Mouse (Mus musculus) large intestine, adult 2 months (tissue): ENCODE results near the gene Kif23. TPM values are rescaled to one million over a fixed set of nuclear protein-coding genes. Genes with fewer than 3 reads are reported as not detected.

Source experiments
- DNase-seq: peaks from one replicate; pipeline ENCODE4 v3.0.0-alpha.2; 2012; ENCODE audit warnings: low read depth, low spot score
- WGBS: fragments of 180-500 bp; shearing (Covaris S2); methylation state at CpG from one replicate; pipeline ENCODE4 v1.1.7; 2018; 5-methylcytosine and 5-hydroxymethylcytosine counted together
- polyA plus RNA-seq: library from polyadenylated mRNA; depleted of rRNA; stranded (reverse); fragments of >200 nt; gene quantifications from 2 replicates; pipeline ENCODE4 v1.2.3, GENCODE M21; 2012; rRNA removed

Kif23 gene
- 12.9 and 15.4 TPM in 2 replicates for polyA plus RNA-seq

DNA sequence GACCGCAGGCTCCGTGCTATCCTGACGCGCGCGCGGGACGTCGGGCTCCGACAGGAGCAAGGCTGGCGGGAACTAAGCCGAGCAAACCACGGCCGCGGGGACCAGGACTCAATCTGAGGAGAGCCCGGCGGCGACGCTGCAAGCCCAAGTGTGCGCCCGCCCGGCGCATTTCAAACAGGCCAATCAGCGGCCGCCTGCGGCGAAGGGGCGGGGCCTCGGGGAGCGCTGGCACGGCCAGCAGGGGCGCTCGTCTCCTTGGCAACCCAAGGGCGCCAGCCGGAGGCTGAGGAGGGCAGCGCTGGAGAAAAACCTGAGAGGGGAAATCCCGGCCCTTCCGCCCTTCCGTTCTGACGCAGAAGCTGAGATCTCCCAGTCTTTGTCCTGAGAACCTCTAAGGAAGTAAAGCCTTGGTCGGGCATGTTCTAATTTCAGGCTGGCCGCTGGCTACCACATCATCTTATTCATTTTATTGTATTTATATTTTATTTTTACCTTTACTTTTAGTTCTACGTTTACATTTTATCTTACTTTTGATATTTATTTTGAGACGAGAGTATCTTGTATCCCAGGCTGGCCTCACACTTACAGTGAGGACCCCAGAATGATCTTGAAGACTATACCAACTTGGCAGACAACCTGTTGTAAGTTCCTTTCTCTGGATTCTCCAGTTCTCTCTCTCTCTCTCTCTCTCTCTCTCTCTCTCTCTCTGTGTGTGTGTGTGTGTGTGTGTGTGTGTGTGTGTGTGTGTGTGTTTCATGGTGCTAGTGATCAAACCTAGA is at the start of gene Kif23:
TSS of gene Kif23 (minus strand) at position 152 of the 779 bp plus-strand sequence.
- WGBS: under 1% methylated on average over 43 of the region's 44 CpGs

DNA sequence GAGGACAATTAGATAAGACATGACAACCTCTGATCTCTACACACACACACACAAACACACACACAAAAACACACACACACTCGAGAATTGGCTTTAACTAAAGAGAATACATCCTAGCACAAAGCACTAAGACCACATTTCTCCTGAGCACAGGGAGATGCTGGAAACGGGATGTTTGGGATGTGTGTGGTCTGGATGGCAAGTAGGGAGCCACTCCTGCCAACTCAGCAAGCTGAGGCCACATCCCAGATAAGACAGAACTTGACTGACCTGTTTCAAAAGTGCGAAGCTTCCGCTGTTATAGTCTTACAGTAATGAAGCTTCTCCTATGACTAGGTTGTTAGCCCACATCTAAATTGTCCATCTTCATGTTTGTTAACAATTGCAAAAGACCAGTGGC is 44.6 kb upstream of the Kif23 start:
- WGBS: 24% methylated on average over 4 of the region's 4 CpGs
- DNase-seq: no peak

More for the DNA sequence above, at the start of gene Kif23:
- peak; percentile 70 for DNase-seq

DNA sequence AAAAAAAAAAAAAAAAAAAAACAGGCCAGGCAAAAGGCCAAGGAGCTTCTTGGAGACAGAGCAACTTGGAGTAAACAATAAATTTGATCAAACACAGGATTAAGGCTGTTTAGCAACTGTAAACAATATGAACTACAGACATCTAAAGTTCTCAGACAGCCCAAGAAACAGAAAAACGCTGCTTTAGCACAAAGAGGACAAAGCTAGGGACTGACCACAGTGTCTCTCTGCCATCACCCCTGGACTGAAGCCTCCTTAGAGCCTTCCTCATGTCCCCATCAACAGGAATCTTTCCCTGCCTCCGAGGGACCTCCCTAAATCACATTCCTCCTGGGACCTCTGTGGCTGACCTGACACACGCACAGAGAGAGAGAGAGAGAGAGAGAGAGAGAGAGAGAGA is 44.2 kb upstream of the Kif23 start:
- WGBS: 22% methylated on average over 3 of the region's 3 CpGs

DNA sequence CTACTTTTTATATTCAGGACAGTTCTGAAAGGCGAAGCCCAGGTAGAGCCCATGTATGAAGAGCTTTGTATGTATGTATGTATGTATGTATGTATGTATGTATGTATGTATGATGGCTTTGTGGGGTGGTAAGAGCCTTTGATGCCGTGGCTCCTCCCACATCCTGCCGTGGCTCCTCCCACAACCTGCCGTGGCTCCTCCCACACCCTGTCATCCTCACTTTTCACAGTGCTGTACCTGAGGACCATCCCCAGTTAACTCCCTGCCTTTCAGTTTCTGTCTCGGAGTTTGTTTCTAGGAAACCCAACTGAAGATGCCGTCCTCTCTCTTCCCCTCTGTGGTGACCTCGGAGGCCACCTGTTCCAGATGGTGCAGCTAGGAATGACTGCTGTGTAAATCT is 39.5 kb upstream of the Kif23 start:
- WGBS: 72% methylated on average over 7 of the region's 7 CpGs
- no peak for DNase-seq

More for the DNA sequence above, 44.2 kb upstream of the Kif23 start:
- no peak for DNase-seq

DNA sequence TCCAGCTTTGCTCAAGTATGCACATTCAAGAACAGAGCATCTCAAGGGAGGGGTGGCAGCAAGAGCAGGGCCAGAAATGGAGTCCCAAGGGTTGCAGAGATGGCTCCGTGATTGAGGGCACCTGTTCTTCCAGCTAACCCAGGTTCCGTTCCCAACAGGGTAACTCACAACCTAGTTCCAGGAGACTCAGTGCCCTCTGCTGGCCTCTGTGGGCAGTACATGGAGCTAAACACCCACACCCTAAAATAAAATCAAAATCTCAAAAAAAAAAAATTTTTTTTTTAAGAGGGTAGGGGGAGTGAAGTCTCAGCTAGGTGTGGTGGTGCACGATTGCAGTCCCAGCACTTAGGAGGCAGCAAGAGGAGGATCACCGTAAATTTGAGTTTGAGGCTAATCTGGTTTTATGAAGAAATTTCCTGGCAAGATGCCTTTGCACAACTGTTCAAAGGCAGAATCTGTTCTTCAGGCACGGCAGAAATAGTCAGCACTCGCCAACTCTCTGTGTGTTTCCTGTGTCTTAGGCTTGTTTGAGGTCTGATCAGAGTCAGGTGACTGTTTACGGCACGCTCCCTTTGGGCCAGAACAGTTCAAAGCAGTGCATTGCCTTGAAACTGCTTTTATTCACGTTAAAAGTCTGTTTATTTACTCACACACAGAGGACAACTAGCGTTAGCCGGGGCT is 38.7 kb upstream of the Kif23 start:
- DNase-seq: no peak
- 21% methylated on average over 11 of the region's 11 CpGs for WGBS

DNA sequence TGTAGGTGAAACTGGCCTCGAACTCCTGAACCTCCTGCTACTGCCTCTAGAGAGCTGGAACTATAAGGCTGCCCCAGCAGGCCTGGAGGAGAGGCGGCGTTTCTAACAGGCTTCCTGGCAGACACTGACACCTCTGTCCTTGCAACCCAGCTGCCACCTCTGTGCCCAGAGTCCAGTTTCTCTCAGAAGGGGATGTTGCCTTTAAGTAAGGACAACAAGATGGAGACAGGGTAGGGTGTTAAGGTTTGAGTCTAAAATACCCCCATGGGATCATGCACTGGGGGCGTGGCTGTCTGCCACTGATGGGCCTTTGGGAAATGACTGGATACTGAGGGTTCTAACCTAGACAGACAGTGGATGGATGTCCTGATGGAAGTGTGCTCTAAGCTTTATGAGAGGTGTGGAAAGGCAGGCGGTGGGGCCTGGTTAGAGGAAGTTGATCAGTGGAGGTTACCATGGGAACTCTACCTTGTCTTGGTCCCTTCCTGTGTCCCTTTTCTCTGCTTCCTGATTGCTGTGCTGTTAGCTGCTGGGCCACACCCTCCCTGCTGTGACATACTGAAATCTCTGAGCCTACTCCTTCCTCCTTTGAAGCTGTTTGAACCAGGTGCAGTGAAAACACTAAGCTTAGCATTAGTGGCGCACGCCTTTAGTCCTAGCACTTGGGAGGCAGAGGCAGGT is 36.5 kb upstream of the Kif23 start:
- WGBS: 61% methylated on average over 7 of the region's 7 CpGs
- no peak for DNase-seq

DNA sequence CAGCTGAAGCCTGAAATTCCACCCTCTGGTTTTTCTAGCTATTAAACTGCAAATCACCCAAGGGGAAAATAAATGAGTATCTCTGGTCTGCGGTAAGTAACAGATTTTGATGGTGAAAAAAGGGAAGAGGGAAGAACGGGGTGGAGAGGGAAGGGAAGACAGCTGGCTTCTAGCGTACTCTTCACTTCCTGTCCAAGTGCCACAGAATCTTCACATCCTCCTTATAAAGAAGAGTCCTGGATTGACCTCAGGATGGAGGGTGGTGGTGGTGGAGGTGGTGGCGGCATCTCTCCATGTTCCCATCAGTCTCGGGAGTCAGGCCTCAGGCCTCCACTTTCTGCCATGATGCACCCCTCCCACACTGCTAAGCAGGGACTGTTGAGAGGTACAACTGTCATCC is 35.3 kb upstream of the Kif23 start:
- no peak for DNase-seq
- WGBS: 81% methylated on average over 5 of the region's 5 CpGs

DNA sequence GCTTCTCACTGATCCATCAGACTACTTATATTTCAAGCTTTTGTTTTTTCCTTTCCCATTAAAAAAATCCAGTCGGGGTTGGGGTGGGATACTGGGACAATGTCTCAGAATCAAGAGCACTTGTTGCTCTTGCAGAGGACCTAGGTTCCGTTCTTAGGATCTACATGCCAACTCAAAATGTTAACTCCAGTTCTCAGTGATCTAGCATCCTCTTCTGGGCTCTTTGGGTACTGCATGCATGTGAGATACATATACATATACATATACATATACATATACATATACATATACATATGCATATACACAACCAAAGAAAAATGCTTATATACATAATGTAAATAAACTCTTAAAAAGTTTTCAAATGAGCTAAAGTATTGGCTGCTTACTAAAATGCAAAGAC is 33.4 kb upstream of the Kif23 start:
- 93% methylated on average over 2 of the region's 2 CpGs for WGBS

DNA sequence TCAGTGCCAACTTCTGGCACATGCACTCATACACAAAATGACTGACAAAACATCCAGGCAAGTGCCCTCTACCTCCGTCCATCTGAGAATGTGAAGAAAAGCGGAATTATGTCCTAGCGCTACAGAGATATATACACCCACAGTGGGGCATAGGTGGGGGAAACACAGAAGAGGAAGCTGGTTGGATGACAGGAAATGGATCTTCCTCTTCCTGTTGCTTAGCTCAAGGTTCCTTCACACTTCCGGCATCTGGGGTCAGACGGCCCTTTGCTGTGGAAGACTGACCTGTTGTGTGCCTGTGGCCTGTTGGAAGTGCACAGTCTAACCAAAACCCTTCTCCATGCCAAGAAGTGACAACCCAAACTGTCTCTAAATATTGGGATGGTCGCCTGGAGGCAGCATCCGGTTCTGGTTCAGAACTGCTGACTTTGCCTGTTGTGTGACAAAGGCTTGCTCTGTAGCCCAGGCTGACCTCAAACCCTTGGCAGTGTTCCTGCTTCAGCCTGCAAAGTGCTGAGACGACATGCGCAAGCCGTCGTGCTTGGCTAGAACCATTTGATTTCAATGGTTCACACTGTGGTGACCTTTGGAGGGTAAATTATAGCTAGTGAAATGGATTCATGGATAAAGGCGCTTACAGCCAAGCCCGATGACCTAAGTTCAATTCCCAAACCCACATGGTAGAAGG is 30.8 kb upstream of the Kif23 start:
- WGBS: 80% methylated on average over 13 of the region's 13 CpGs
- DNase-seq: no peak

More for the DNA sequence above, 33.4 kb upstream of the Kif23 start:
- no peak for DNase-seq

DNA sequence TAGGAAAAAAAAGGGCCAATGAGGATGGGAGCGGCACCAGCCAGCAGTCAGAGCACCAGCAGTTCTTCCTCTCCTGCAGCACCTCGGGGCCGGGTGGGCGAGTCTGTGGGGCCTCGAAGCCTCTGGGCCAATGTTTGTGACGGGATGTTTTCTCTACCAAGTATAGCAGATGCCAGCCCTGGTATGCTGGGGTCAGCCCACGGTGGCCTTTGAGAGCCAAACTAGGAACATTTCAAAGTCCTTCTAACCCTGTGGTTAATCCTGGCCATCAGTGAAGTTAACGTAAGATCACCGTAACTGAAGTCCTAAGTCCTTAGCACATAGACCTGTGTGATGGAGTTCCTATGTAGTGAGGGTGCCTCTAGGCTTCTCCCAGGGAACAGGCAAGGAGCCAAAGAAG is 25.5 kb upstream of the Kif23 start:
- 73% methylated on average over 9 of the region's 9 CpGs for WGBS
- no peak for DNase-seq

DNA sequence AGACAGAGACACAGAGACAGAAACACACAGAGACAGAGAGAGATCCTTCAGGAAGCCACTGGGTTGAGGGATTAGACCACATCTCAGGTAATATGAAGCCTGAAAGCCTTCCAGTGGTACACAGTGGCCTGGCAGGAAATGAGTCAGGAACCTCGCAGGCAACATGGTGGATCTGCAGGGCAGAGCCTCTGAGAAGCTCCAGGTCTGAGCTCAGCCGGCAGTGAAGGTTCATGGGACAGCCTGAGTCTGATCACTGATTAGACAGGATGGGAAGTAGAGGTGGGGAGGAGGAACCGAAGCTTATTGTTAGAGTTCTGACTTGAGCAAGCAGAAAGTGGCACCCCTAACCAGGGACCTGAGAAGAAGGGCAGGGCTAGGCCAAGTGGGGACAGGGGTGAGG is 24.5 kb upstream of the Kif23 start:
- DNase-seq: no peak
- 66% methylated on average over 3 of the region's 3 CpGs for WGBS

DNA sequence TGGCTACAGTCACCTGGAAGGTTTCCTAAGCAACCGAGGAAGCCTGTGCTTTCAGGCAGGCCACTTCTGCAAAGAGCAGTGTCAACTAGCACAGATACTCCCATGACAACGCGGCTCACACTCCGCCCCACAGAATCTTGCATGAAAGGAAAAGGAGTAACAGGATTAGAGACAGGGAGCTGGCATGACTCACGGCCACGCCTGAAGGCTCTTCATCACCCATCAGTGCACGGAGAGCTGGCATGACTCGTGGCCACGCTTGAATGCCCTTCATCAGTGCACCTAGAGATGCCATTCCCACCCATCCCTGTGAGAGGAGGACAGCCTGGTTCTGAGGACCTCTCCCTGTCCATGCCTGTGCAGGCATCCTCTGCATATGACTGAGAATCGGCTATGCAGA is 20.8 kb upstream of the Kif23 start:
- WGBS: 63% methylated on average over 10 of the region's 10 CpGs

DNA sequence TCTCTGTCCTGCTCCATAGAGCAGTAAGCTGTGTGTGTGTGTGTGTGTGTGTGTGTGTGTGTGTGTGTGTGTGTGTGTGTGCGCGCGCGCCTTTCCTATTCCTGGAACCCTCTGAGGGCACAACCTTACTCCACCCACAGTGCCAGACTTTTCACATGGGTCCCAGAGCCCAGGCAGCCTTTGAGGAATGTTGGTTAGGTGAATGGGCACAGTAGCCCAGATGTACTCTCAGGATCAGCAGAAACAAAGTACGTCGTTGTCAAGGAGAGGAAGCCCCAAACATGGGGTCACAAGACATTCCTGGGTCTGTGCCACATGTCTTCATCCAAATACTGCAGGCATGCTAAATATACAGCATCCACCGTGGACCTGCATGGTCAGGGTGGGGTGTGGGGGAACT is 19.4 kb upstream of the Kif23 start:
- WGBS: 88% methylated on average over 7 of the region's 7 CpGs
- no peak for DNase-seq

More for the DNA sequence above, 20.8 kb upstream of the Kif23 start:
- no peak for DNase-seq

DNA sequence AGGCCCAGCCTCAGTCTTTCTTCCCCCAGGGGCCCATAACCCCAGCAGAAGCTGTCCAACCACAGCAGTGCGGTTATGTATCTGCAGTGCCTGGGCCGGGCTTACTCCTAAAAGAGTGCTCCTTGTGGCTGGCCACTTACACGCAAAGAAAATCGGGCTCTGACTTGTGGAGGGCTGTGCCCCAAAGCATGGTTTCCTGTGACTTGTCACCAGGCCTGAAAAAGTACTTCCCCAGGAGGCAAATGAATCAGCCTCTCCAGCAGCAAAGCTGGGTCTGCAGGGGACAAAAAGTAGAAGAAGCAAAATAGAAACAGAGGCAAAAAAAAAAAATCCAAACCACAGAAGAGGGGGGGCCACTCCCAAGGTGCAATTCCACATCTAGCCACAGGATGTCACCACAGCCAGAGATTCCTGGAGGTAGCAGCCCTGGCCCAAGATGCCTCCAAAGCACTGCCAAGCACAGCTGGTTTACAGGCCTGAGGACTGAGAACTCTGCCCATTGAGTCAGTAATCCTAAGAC is 18.9 kb upstream of the Kif23 start:
- no peak for DNase-seq
- WGBS: 56% methylated on average over 4 of the region's 4 CpGs

DNA sequence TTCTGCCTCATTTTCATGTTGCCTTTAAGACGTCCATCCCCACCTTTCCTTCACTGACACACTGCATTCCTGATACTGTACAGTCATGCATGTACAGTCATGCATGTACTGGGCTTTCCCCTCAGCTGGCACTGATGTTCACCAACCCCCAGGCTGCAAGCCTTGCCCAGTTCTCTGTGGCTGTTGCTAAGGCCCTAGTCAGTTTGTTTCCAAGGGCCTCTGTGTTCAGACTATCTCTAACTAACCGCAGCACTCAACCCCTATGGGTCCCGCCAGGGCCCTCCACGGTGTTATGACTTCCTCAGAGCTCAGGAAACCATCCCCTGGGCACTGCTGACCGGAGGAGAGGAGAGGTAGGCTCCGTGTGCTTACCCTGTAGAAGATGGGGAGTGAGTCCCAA is 16.8 kb upstream of the Kif23 start:
- DNase-seq: no peak
- WGBS: 86% methylated on average over 6 of the region's 6 CpGs

DNA sequence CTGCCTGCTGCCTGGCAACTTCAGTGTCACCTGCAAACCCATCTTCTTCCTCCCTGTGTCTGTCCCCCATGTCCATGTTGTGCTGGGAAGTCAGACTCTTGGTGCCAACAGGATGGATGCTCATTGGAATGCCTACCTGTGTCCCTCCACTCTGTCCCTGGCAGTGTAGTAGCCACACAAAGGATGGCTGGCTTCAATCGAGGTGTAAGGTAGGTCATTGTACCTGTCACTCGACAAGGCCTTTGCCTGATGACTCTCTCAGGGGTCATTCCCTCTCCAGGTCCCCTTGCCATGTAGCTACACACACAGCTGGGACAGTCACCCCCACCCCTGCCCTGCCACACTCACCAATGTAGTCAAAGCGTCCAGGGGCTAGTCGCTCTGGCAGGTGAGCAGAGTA is 14.6 kb upstream of the Kif23 start:
- 82% methylated on average over 4 of the region's 4 CpGs for WGBS
- DNase-seq: no peak

DNA sequence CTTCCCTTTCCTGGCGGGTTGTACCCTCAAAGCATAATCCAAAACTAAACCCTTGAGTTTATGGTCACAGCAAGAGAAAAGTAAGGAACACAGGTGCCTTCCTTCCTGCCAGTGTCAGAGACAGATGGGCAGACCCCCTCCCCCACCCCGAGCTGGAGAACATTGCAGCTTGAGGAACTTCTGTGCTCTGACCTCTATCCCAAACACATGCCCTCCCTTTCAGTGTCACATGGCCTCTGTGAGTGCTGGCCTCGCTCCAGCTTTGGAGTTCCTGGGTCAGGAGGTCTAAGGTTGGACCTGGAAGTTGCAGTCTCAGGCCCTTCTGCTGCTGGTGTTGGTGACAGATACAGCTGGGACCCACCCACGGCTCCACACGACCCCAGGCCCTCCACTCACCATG is 14.2 kb upstream of the Kif23 start:
- no peak for DNase-seq
- WGBS: 28% methylated on average over 5 of the region's 5 CpGs

DNA sequence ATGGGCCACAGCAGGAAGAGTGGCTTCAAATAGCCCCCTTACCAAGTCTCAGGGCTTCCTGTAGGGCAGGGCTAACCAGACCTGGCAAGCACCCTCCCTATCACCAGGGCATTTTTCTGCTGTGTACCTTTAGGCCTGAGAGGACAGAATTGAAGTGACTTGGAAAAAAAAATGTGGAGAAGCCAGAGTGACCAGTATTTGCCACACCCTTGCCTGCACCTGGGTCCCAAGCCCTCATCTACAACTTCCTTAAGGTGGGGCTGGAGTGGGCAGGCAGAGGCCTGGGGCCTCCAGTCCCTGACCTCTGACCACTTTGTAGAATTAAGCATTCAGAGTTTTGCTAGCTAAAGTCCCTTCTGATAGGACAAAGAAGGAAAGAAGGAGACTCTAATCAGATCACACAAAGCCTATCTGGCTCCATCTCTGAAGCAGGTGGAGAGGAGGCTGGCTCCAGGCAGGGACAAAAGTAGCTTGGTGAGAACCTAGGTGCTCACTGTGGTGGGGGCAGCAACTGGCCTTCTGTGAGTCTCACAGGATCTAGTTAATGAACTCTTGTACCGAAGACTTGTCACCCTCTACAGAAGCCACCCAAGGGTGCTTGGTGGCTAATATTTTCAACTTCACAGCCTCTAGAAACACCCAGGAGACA is 13.5 kb upstream of the Kif23 start:
- no peak for DNase-seq
- WGBS: 36% methylated on average over 1 of the region's 1 CpGs

DNA sequence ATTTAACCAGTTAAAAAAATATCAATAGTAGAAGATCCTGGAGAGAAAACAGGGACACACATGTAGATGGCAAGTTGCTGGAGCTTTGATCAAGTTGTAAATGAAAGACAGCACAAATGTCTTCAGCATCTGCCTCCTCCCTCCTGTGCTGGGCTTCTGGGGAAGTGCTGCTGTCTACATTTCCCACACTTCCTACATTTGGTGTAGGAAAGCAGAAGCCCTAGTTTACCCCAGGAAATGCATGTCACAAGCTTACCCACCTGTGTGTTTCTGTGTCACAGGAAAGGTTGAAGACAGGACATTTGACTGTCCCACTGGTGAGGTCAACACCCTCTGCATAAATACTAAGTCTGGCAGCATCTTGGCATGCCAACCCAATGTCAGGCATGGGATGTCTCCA is 8.1 kb upstream of the Kif23 start:
- DNase-seq: no peak
